Comparison of ENCODE assay signal across 11 mouse cellular contexts in genomic region chr12:86950161-86950960, GRCm38 (mm10). TPM values are rescaled to one million over a fixed set of nuclear protein-coding genes. Genes with fewer than 3 reads are reported as not detected.
DNase-seq lines count a peak whose midpoint lies in the region; ATAC-seq and TF ChIP-seq lines count a peak whose summit lies in the region.
"Had no signal": no experiment of that assay in that cellular context is flagged by ENCODE, and none has a peak within 500 bp of the region (broad histone marks: within the 10 kb centered on the region; RNA-seq: fewer than 3 reads in every experiment).

No protein-coding gene starts in this region.

- 87% methylated on average over 16 of the region's 16 CpGs for WGBS in heart, embryonic 10.5 days
- whole genome bisulfite sequencing in lung, postnatal 0 days = 48% methylated on average over 16 of the region's 16 CpGs

- peak; percentile 40; the same call in 1 of the 2 replicates for TF ChIP-seq EP300 in lung, postnatal 0 days (IDR thresholded peaks at IDR 0.05)

- intact Hi-C loops in heart, postnatal 14 days (cut with DNase I) = no loop called here

- H3K4me3 ChIP-seq in heart, embryonic 10.5 days = no peak overlapping the region
- H3K4me3 ChIP-seq in lung, postnatal 0 days (ENCODE audit: low read depth, low read length) = no peak overlapping the region
- H3K4me3 ChIP-seq: embryonic facial prominence, embryonic 15.5 days; lung, embryonic 15.5 days had no signal

- no peak for DNase-seq in heart, embryonic 10.5 days (ENCODE audit: low spot score)
- DNase-seq in heart, postnatal 14 days = no peak
- peak; percentile 49 to 62 for DNase-seq in B cell, adult 2 months
- peak; percentile 51 to 56 for DNase-seq in cerebellum, postnatal 25 days
- peak; percentile 77 for DNase-seq in lung, postnatal 0 days (ENCODE audit: low spot score)
- no peak for DNase-seq in kidney, adult 9 months
- DNase-seq in kidney, postnatal 4 days = no peak

- H3K4me1 ChIP-seq in heart, embryonic 10.5 days = peaks cover 40% of the 10 kb centered on the region
- H3K4me1 ChIP-seq in lung, postnatal 0 days (ENCODE audit: insufficient read depth, low read depth, low read length) = peaks cover 23% of the 10 kb centered on the region; the same call in 1 of the 2 replicates

- H3K27me3 ChIP-seq in heart, embryonic 10.5 days (ENCODE audit: insufficient read depth, poor library complexity, severe bottlenecking) = no peaks in the 10 kb centered on the region
- H3K27me3 ChIP-seq in lung, postnatal 0 days (replicated peaks; ENCODE audit: insufficient read depth, low read length) = no peaks in the 10 kb centered on the region
- H3K27me3 ChIP-seq: embryonic facial prominence, embryonic 15.5 days; lung, embryonic 15.5 days; Patski had no signal

- H3K36me3 ChIP-seq in heart, embryonic 10.5 days = peaks cover 32% of the 10 kb centered on the region
- 0 out of 2 replicates have a peak, but pooled peaks cover 11% of the 10 kb centered on the region for H3K36me3 ChIP-seq in lung, postnatal 0 days (ENCODE audit: insufficient read depth, low read length)

- H3K9ac ChIP-seq in lung, postnatal 0 days (replicated peaks; ENCODE audit: low read depth) = no peak overlapping the region
- H3K9ac ChIP-seq: embryonic facial prominence, embryonic 15.5 days; lung, embryonic 15.5 days had no signal

- TF ChIP-seq CTCF in lung, postnatal 0 days (IDR thresholded peaks at IDR 0.05) = no peak

- ATAC-seq in lung, postnatal 0 days = no peak
- ATAC-seq in erythroid progenitor cell, adult 5-6 weeks (replicated peaks; ENCODE audit: low FRiP score, poor library complexity, severe bottlenecking) = no peak
- ATAC-seq: Patski had no signal

- H3K9me3 ChIP-seq in heart, embryonic 10.5 days = no peaks in the 10 kb centered on the region
- H3K9me3 ChIP-seq in lung, postnatal 0 days (ENCODE audit: low read length) = no peaks in the 10 kb centered on the region
- H3K9me3 ChIP-seq: embryonic facial prominence, embryonic 15.5 days; lung, embryonic 15.5 days had no signal

- H3K4me2 ChIP-seq in lung, postnatal 0 days (replicated peaks; ENCODE audit: low read depth, low read length) = no peak overlapping the region
- H3K4me2 ChIP-seq: embryonic facial prominence, embryonic 15.5 days; lung, embryonic 15.5 days had no signal

- 0 out of 2 replicates have a peak overlapping the region, but pooled peaks have one; percentile 36 for H3K27ac ChIP-seq in heart, embryonic 10.5 days
- H3K27ac ChIP-seq in lung, postnatal 0 days (ENCODE audit: low read length) = peak overlapping the region; percentile 11; the same call in 1 of the 2 replicates
- H3K27ac ChIP-seq: embryonic facial prominence, embryonic 15.5 days; lung, embryonic 15.5 days had no signal

RNA-seq across cellular contexts. Expression of gene Cipc, which starts 3.5 kb away (rescaled TPM):
- polyA plus RNA-seq in heart, embryonic 10.5 days (2016; fragmentation: Nextera tagmentation; extraction: Ambion mirVana) = 26.7 and 33.8 TPM in 2 replicates
- 10 to 100 TPM; 44.2 to 45.6 TPM for total RNA-seq in heart, postnatal 14 days (2021)
- 12.5 and 14.8 TPM in 2 replicates for polyA plus RNA-seq in lung, postnatal 0 days (2015; fragmentation: Nextera tagmentation; extraction: Ambion mirVana)
- 8.6 and 9.2 TPM in 2 replicates for total RNA-seq in erythroid progenitor cell, adult 5-6 weeks (2015; ENCODE audit: low replicate concordance)
- total RNA-seq in erythroid progenitor cell, adult 5-6 weeks (2017; ENCODE audit: low replicate concordance) = 5.8 and 16.4 TPM in 2 replicates

RNA-seq across cellular contexts. Expression of gene Zdhhc22, which starts 39.9 kb away (rescaled TPM):
- not detected in 2 replicates for polyA plus RNA-seq in heart, embryonic 10.5 days (2016; fragmentation: Nextera tagmentation; extraction: Ambion mirVana)
- not detected for total RNA-seq in heart, postnatal 14 days (2021)
- 0.04 TPM in 1 of 2 replicates, not detected in the other for polyA plus RNA-seq in lung, postnatal 0 days (2015; fragmentation: Nextera tagmentation; extraction: Ambion mirVana)
- total RNA-seq in erythroid progenitor cell, adult 5-6 weeks (2015; ENCODE audit: low replicate concordance) = not detected in 2 replicates
- not detected in 2 replicates for total RNA-seq in erythroid progenitor cell, adult 5-6 weeks (2017; ENCODE audit: low replicate concordance)
- polyA plus RNA-seq: Patski had no signal

Comparison
In these comparisons a context has a peak if more than half of its experiments do, and no peak if none do; other contexts are left out.
1. DNase-seq: peak in B cell, adult 2 months (2 of 2), cerebellum, postnatal 25 days (2 of 2) and lung, postnatal 0 days (single experiment); none in heart, embryonic 10.5 days (single experiment), heart, postnatal 14 days (0 of 2), kidney, adult 9 months (single experiment) and kidney, postnatal 4 days (0 of 2).